8 mouse cellular contexts compared by ENCODE assay signal in the genomic region with DNA sequence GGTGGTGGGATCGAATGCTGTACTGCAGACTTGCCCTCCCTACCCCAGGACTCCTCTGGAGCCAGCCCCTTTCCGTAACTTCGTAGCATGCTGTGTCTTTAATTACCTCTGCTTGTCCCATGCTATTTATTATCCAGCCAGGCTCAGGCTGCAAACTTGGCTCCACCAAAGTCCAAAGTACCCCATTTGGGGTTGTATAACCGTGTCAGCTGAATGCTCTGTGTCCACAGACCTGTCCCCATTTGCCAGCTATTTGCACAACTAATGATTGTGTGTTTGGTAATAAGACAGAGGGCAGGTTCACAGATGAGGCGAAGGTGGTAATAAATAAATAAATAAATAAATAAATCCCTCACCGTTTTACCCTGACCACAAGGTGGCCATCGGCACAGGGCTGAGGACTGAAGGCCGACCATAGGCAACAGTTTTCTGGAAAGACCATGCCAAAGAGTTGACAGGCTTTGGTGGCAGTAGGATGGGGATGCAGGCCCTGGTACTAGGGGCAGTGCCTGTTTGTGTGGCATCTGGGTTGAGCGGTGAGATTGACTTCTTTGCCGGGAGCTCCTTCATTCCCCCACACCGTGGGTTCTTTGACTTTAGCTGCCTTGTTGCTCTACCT. TPM values are rescaled to one million over a fixed set of nuclear protein-coding genes. Genes with fewer than 3 reads are reported as not detected.
A peak's percentile ranks its signal among the peaks of the same experiment; 100 is the strongest.
DNase-seq lines count a peak whose midpoint lies in the region; ATAC-seq and TF ChIP-seq lines count a peak whose summit lies in the region.
"Had no signal": no experiment of that assay in that cellular context is flagged by ENCODE, and none has a peak within 500 bp of the region (broad histone marks: within the 10 kb centered on the region; RNA-seq: fewer than 3 reads in every experiment).

No protein-coding gene starts in this region.

- no peaks in the 10 kb centered on the region for H3K36me3 ChIP-seq in lung, postnatal 0 days (ENCODE audit: insufficient read depth, low read length)
- H3K36me3 ChIP-seq in hindbrain, embryonic 14.5 days (replicated peaks; ENCODE audit: control insufficient read depth, insufficient read depth) = peaks cover 3% of the 10 kb centered on the region
- H3K36me3 ChIP-seq in liver, postnatal 0 days (replicated peaks; ENCODE audit: insufficient read depth, low read length) = peaks cover 11% of the 10 kb centered on the region; the same call in 1 of the 2 replicates

- H3K9ac ChIP-seq in lung, postnatal 0 days (replicated peaks; ENCODE audit: low read depth) = no peak overlapping the region
- H3K9ac ChIP-seq in hindbrain, embryonic 14.5 days = no peak overlapping the region
- H3K9ac ChIP-seq in liver, postnatal 0 days (replicated peaks) = no peak overlapping the region
- H3K9ac ChIP-seq: liver, embryonic 13.5 days had no signal

- H3K27ac ChIP-seq in lung, postnatal 0 days (ENCODE audit: low read length) = no peak overlapping the region
- no peak overlapping the region for H3K27ac ChIP-seq in hindbrain, embryonic 14.5 days
- no peak overlapping the region for H3K27ac ChIP-seq in liver, postnatal 0 days (ENCODE audit: low read depth)
- H3K27ac ChIP-seq: liver, embryonic 13.5 days had no signal

- H3K4me1 ChIP-seq in lung, postnatal 0 days (ENCODE audit: insufficient read depth, low read depth, low read length) = peaks cover 35% of the 10 kb centered on the region; the same call in 1 of the 2 replicates
- peaks cover 91% of the 10 kb centered on the region for H3K4me1 ChIP-seq in hindbrain, embryonic 14.5 days (replicated peaks; ENCODE audit: control insufficient read depth, insufficient read depth, low read length)
- peaks cover 66% of the 10 kb centered on the region for H3K4me1 ChIP-seq in liver, postnatal 0 days (ENCODE audit: insufficient read depth)

- H3K9me3 ChIP-seq in lung, postnatal 0 days (ENCODE audit: low read length) = no peaks in the 10 kb centered on the region
- no peaks in the 10 kb centered on the region for H3K9me3 ChIP-seq in hindbrain, embryonic 14.5 days (ENCODE audit: control insufficient read depth, low read length)
- H3K9me3 ChIP-seq in liver, postnatal 0 days (ENCODE audit: low read length) = no peaks in the 10 kb centered on the region
- H3K9me3 ChIP-seq: liver, embryonic 13.5 days had no signal

- no peak for ATAC-seq in lung, postnatal 0 days
- ATAC-seq in hindbrain, embryonic 14.5 days (ENCODE audit: low FRiP score) = no peak
- ATAC-seq in liver, postnatal 0 days = peak; percentile 81

- no peak for DNase-seq in lung, postnatal 0 days (ENCODE audit: low spot score)
- no peak for DNase-seq in lung, postnatal 14 days
- no peak for DNase-seq in hindbrain, embryonic 14.5 days (ENCODE audit: low spot score)
- DNase-seq in liver, postnatal 0 days = no peak
- peak; percentile 66 for DNase-seq in yolk sac, embryonic 10.5 days (ENCODE audit: low spot score)
- DNase-seq in cerebellum, postnatal 36 days = no peak
- no peak for DNase-seq in lung, adult 18-20 months
- DNase-seq: liver, embryonic 13.5 days had no signal

- H3K27me3 ChIP-seq in lung, postnatal 0 days (replicated peaks; ENCODE audit: insufficient read depth, low read length) = no peaks in the 10 kb centered on the region
- H3K27me3 ChIP-seq in hindbrain, embryonic 14.5 days (ENCODE audit: control insufficient read depth, insufficient read depth, low read length) = no peaks in the 10 kb centered on the region
- H3K27me3 ChIP-seq in liver, postnatal 0 days (ENCODE audit: insufficient read depth, low read length) = 0 out of 2 replicates have a peak, but pooled peaks cover 1% of the 10 kb centered on the region

- 80% methylated on average over 11 of the region's 11 CpGs for WGBS in lung, postnatal 0 days
- WGBS in hindbrain, embryonic 14.5 days = 56% methylated on average over 11 of the region's 11 CpGs
- 66% methylated on average over 11 of the region's 11 CpGs for WGBS in liver, postnatal 0 days (ENCODE audit: insufficient replicate concordance)

- no peak for TF ChIP-seq EP300 in lung, postnatal 0 days (IDR thresholded peaks at IDR 0.05)
- peak; percentile 75; the same call in 1 of the 2 replicates for TF ChIP-seq EP300 in liver, postnatal 0 days (IDR thresholded peaks at IDR 0.05; ENCODE audit: low read depth)

- no peak overlapping the region for H3K4me3 ChIP-seq in lung, postnatal 0 days (ENCODE audit: low read depth, low read length)
- H3K4me3 ChIP-seq in hindbrain, embryonic 14.5 days (replicated peaks; ENCODE audit: low read length) = no peak overlapping the region
- H3K4me3 ChIP-seq in liver, postnatal 0 days (ENCODE audit: low read depth, low read length) = no peak overlapping the region
- H3K4me3 ChIP-seq: liver, embryonic 13.5 days had no signal

- peak; percentile 23 for TF ChIP-seq CTCF in lung, postnatal 0 days (IDR thresholded peaks at IDR 0.05)
- TF ChIP-seq CTCF in liver, postnatal 0 days (IDR thresholded peaks at IDR 0.05; ENCODE audit: low read depth) = peak; percentile 44

- H3K4me2 ChIP-seq in lung, postnatal 0 days (replicated peaks; ENCODE audit: low read depth, low read length) = no peak overlapping the region
- peak overlapping the region; percentile 83 for H3K4me2 ChIP-seq in hindbrain, embryonic 14.5 days (replicated peaks)
- H3K4me2 ChIP-seq in liver, postnatal 0 days (ENCODE audit: low read depth, low read length) = no peak overlapping the region
- H3K4me2 ChIP-seq: liver, embryonic 13.5 days had no signal

RNA-seq across cellular contexts. Expression of a gene that starts 7.0 kb away (rescaled TPM):
- 16.2 and 16.3 TPM in 2 replicates for polyA plus RNA-seq in lung, postnatal 0 days (2015; fragmentation: Nextera tagmentation; extraction: Ambion mirVana)
- 22.4 and 23.9 TPM in 2 replicates for polyA plus RNA-seq in hindbrain, embryonic 14.5 days (2014; fragmentation: Nextera tagmentation; extraction: Ambion mirVana)
- 3.2 and 3.6 TPM in 2 replicates for polyA plus RNA-seq in liver, postnatal 0 days (2015; fragmentation: Nextera tagmentation; extraction: Ambion mirVana)
